Mouse (Mus musculus) embryonic facial prominence, embryonic 11.5 days (tissue): ENCODE measurements at regions not wholly inside any gene's neighbourhood (a gene's known extent, or its start where the extent isn't known, plus 50 kb on each side); places are given as distances from the start of the nearest gene placed in this dataset.

Experiments
- ATAC-seq: fragments of 200-750 bp; cut with Nextera tagmentation; replicated peaks from 2 replicates; pipeline ENCODE4 v1.8.0; 2017; ENCODE audit warnings: low read depth; ENCODE audit not compliant: insufficient number of reproducible peaks, low FRiP score, low TSS enrichment
- DNase-seq: peaks from one replicate; pipeline ENCODE4 v3.0.0-alpha.2; 2015; ENCODE audit warnings: low spot score
- H3K27ac ChIP-seq: fragments of 300-500 bp; sonication (generic); replicated peaks from 2 replicates; pipeline ENCODE4 v1.5.1; 2014; ENCODE audit warnings: mild to moderate bottlenecking, low read depth, low read length, control low read depth
- H3K27me3 ChIP-seq: fragments of 300-500 bp; sonication (generic); 2 replicates; pipeline ENCODE4 v1.6.1; 2014; ENCODE audit warnings: mild to moderate bottlenecking, low read length, moderate library complexity, mixed read lengths; ENCODE audit not compliant: control insufficient read depth, insufficient read depth
- H3K36me3 ChIP-seq: fragments of 300-500 bp; sonication (generic); replicated peaks from 2 replicates; pipeline ENCODE4 v1.6.1; 2014; ENCODE audit warnings: low read depth, mild to moderate bottlenecking, low read length, moderate library complexity, mixed read lengths; ENCODE audit not compliant: control insufficient read depth, insufficient read depth
- H3K4me1 ChIP-seq: fragments of 300-500 bp; sonication (generic); 2 replicates; pipeline ENCODE4 v1.6.1; 2014; ENCODE audit warnings: low read length, mixed read lengths; ENCODE audit not compliant: control insufficient read depth, insufficient read depth
- H3K4me2 ChIP-seq: fragments of 300-500 bp; sonication (generic); 2 replicates; pipeline ENCODE4 v1.6.1; 2014; ENCODE audit warnings: low read depth, mild to moderate bottlenecking, control low read depth, low read length, moderate library complexity
- H3K4me3 ChIP-seq: fragments of 300-500 bp; sonication (generic); 2 replicates; pipeline ENCODE4 v1.5.1; 2014; ENCODE audit warnings: low read depth, low read length, control low read depth
- H3K9ac ChIP-seq: fragments of 300-500 bp; sonication (generic); replicated peaks from 2 replicates; pipeline ENCODE4 v1.6.1; 2014; ENCODE audit warnings: mild to moderate bottlenecking, control low read depth, low read length
- H3K9me3 ChIP-seq: fragments of 300-500 bp; sonication (generic); replicated peaks from 2 replicates; pipeline ENCODE4 v1.6.1; 2016; ENCODE audit warnings: mild to moderate bottlenecking, low read length, inconsistent platforms, mixed read lengths; ENCODE audit not compliant: control insufficient read depth
- WGBS: fragments of 180-500 bp; shearing (Covaris S2); extraction: QIAGEN DNeasy Blood & Tissue Kit; methylation state at CpG from one replicate; pipeline ENCODE4 v1.1.7; 2014; 5-methylcytosine and 5-hydroxymethylcytosine counted together

DNA sequence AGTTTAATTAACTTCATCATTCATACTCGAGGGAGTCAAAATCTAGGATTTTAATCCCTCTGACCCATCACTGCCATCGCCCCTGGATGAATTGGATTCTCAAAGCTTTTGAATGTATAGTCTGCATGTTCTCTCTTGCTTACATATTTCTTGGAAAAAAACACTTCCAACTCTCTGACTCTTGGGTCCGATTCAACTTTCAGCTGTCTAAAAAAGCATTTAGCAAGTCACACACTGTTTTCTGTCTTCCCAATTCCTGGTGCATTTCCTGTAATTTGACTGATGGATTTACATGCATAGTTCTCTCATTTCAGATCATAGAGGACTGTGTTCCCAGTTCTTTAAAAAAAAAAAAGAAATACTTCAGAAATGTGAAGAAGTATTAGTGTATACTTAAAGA is 364.5 kb upstream of the Thbs1 start:
- no peaks in the 10 kb centered on the region for H3K27me3 ChIP-seq
- H3K27ac ChIP-seq: no peak overlapping the region
- no peak for DNase-seq
- no peak overlapping the region for H3K4me2 ChIP-seq
- 82% methylated on average over 3 of the region's 3 CpGs for WGBS
- no peak overlapping the region for H3K4me3 ChIP-seq
- H3K9ac ChIP-seq: no peak overlapping the region
- ATAC-seq: no peak
- no peaks in the 10 kb centered on the region for H3K36me3 ChIP-seq
- H3K4me1 ChIP-seq: no peaks in the 10 kb centered on the region
- no peaks in the 10 kb centered on the region for H3K9me3 ChIP-seq

DNA sequence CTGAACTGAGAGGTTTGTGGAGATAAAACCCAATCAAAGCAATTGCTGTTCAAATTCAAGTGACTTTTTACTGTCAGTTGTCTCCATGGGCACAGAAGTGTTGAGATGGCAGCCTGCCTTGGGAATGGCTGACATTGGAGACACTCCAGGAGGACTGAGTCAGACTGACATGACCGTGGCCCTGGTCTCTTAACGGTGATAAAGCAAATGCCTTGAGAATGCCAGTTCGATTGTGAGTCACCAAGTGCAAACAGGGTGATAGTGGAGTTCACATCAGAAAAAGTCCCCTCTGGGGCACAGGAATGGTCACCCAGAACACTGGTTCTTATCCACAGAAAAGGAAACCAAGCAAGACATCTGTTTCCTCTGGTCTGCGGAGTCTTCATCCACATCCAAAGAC is 362.8 kb upstream of the Thbs1 start:
- H3K27me3 ChIP-seq: no peaks in the 10 kb centered on the region
- no peaks in the 10 kb centered on the region for H3K4me1 ChIP-seq
- no peak overlapping the region for H3K27ac ChIP-seq
- no peak for ATAC-seq
- no peak overlapping the region for H3K9ac ChIP-seq
- DNase-seq: no peak
- no peaks in the 10 kb centered on the region for H3K36me3 ChIP-seq
- 86% methylated on average over 4 of the region's 4 CpGs for WGBS
- H3K9me3 ChIP-seq: no peaks in the 10 kb centered on the region
- no peak overlapping the region for H3K4me2 ChIP-seq
- no peak overlapping the region for H3K4me3 ChIP-seq

DNA sequence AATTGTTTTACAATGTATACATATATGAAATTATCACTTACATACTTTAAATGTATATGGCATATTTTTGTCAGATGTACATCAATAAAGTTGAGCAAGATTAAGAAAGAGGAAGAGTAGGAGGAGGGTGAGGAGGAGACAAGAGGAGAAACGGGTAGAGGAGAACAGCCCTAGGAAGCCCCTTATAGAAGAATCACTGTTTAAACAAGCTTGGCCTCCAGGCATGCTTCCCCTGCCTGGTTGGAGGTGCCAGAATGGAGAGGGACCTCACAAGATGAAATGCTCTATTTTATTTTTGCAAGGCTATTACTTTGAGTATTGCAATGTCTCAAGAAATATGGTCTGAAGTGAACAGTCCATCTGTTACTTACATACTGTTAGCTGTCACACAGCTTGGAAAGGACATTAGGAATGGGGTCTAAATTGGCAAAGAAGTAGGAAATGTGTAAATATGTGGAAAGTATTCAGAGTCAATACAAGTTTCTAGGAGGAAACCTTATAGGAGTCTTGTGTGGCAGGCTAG is 352.1 kb upstream of the Thbs1 start:
- Histone ChIP-seq H3K4me1 (no peaks in the 10 kb centered on the region), H3K36me3 (no peaks in the 10 kb centered on the region), H3K4me2 (no peak overlapping the region), H3K9ac (no peak overlapping the region), H3K9me3 (no peaks in the 10 kb centered on the region), H3K27ac (no peak overlapping the region), H3K27me3 (no peaks in the 10 kb centered on the region), H3K4me3 (no peak overlapping the region)
- DNase-seq (no peak), ATAC-seq (no peak)
- WGBS: 45% methylated on average over 1 of the region's 1 CpGs

DNA sequence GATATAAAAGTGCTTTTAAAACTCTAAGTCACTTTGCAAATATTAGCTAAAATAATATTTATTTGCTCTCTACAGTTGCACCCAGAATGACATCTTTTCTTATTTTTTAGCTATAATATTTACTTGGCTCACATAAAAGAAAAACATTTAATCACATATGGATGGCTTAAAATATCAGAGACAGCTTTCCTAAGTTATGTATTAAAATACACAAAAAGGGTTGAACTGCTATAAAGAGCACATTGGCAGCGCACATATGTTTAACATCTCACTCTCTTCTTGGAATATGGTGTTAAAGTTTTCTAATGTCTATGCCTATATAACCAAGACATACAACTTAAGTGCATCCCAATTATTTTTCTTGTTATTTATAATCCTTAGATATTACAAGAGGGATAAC is 348.0 kb upstream of the Thbs1 start:
- no peak overlapping the region for H3K9ac ChIP-seq
- no peak overlapping the region for H3K4me2 ChIP-seq
- ATAC-seq: no peak
- H3K4me3 ChIP-seq: no peak overlapping the region
- H3K9me3 ChIP-seq: no peaks in the 10 kb centered on the region
- H3K4me1 ChIP-seq: no peaks in the 10 kb centered on the region
- H3K27ac ChIP-seq: no peak overlapping the region
- no peaks in the 10 kb centered on the region for H3K36me3 ChIP-seq
- no peaks in the 10 kb centered on the region for H3K27me3 ChIP-seq
- WGBS: 92% methylated on average over 1 of the region's 1 CpGs
- DNase-seq: no peak

DNA sequence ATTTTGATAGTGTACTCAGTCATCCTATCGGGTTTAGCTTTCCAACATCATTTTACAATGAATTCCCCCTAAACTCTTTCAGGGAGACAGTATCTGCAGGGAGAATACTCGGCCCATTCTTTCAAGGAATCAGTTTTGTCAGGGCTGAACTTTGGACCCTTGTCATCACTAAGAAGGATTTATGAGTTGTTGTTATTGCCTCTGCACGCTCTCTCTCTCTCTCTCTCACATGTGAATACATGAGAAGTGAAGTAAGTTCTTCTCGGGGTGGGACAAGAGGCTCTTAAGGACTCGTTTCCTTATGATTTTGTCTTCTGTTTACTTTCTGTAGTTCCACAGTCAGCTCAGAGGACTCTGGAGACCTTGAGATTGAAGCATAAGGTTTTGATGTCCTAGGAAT is 346.1 kb upstream of the Thbs1 start:
- Histone ChIP-seq H3K9me3 (no peaks in the 10 kb centered on the region), H3K27me3 (no peaks in the 10 kb centered on the region), H3K4me3 (no peak overlapping the region), H3K36me3 (no peaks in the 10 kb centered on the region), H3K4me1 (no peaks in the 10 kb centered on the region), H3K4me2 (no peak overlapping the region), H3K27ac (no peak overlapping the region), H3K9ac (no peak overlapping the region)
- WGBS: 58% methylated on average over 5 of the region's 5 CpGs
- ATAC-seq (no peak), DNase-seq (no peak)

DNA sequence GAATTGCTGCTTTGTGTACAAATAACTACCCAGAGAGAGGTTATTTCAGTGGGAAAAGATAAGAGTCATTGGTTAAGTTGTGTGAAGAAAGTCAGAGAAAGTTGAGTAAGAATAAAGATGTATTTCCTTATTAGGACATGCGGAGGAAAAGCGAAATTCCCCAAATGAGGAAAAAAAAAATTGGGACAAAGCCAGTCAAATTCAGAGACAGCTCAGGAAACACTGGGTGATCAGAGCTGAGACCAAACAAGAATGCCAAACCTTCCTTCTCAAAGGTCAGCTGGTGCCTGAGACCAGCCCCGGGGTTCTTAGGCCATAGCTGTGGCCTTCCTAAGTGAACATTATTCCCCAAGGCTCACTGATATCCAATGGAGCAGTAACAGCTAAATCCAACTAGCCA is 345.2 kb upstream of the Thbs1 start:
- DNase-seq: no peak

DNA sequence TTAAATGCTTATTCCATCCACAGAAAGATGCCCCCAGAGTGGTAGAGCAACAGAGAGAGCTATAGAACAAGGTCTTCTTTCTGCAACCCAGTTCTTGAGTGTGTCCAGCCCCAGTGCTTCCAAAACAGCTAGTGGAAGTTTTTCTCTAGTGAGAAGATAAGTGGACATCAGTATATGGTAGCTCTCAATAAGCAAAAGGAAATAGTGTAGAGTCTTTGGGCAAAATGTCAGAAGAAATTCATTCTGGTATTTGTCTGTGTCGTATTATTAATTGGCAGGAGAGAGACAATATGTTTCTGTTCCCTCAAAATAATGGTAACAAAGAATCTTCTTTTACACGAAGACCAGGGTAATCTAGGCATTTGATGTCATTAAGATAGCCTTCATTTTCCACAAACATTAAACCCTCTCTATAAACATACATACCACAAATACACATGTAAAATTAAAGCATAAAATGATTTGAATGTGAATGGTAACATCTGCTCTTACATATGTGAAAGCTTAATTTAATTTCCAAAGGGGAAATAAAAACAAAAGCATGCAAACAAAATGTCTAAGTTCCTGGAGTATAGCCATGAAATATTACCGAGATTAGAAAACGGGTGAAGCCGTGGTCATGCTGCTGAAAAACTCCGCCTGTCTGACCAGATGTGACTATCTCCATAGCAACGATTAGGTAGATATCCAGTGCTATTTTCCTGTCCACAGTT is 342.1 kb upstream of the Thbs1 start:
- WGBS: 70% methylated on average over 7 of the region's 7 CpGs
- Histone ChIP-seq H3K4me1 (no peaks in the 10 kb centered on the region), H3K27me3 (no peaks in the 10 kb centered on the region), H3K4me2 (no peak overlapping the region), H3K9me3 (no peaks in the 10 kb centered on the region), H3K4me3 (no peak overlapping the region), H3K27ac (no peak overlapping the region), H3K36me3 (no peaks in the 10 kb centered on the region), H3K9ac (no peak overlapping the region)
- DNase-seq: no peak
- no peak for ATAC-seq

More for the DNA sequence above, 345.2 kb upstream of the Thbs1 start:
- H3K27ac ChIP-seq: no peak overlapping the region
- no peak for ATAC-seq
- H3K4me1 ChIP-seq: no peaks in the 10 kb centered on the region
- no peaks in the 10 kb centered on the region for H3K9me3 ChIP-seq
- no peak overlapping the region for H3K4me2 ChIP-seq
- H3K36me3 ChIP-seq: no peaks in the 10 kb centered on the region
- no peak overlapping the region for H3K9ac ChIP-seq
- WGBS: 75% methylated on average over 3 of the region's 3 CpGs
- no peak overlapping the region for H3K4me3 ChIP-seq
- no peaks in the 10 kb centered on the region for H3K27me3 ChIP-seq

DNA sequence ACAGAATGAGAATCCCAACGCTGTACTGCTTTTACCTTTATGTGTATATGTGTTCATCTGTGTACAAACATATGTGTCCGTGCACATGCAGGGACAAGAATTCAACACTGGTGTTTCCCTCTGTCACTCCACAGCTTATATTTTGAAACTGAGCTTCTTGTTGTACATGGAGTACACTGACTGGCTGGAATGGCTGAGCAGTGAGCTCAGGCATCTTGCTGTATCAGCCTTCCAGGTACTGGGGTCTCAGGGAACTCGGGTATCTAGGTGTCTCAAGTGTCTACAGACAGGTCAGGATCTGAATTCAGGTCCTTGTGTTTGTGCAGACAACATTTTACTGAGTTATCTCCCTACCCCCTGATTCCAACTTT is 341.6 kb upstream of the Thbs1 start:
- Histone ChIP-seq H3K9me3 (no peaks in the 10 kb centered on the region), H3K27ac (no peak overlapping the region), H3K9ac (no peak overlapping the region), H3K4me2 (no peak overlapping the region), H3K27me3 (no peaks in the 10 kb centered on the region), H3K36me3 (no peaks in the 10 kb centered on the region), H3K4me3 (no peak overlapping the region), H3K4me1 (no peaks in the 10 kb centered on the region)
- WGBS: 79% methylated on average over 3 of the region's 3 CpGs
- no peak for DNase-seq
- ATAC-seq: no peak
